Mouse (Mus musculus) MEL (cell line): ENCODE data around the gene 2210011C24Rik. TPM values are rescaled to one million over a fixed set of nuclear protein-coding genes. Genes with fewer than 3 reads are reported as not detected.
"Not testable (repeated sequence)": the region's sequence is repeated elsewhere in the genome, so short reads cannot be mapped to it uniquely, and the experiment has no call there.

Experiments used
- DNase-seq: peaks from one replicate; pipeline ENCODE4 v3.0.0; 2011; ENCODE audit warnings: low read depth, low spot score
- H3K27ac ChIP-seq: 2 replicates; pipeline ENCODE4 v1.5.1; 2012; ENCODE audit warnings: low read depth, mild to moderate bottlenecking, control low read depth, low read length, moderate library complexity; ENCODE audit not compliant: control insufficient read depth
- H3K27me3 ChIP-seq, 2 experiments: fragments of 150-350 bp in 1 of 2; sonication (generic) in 1 of 2; 2 replicates each; pipeline ENCODE4 v1.6.1; 2012; ENCODE audit warnings: low read length in 2 of 2, mild to moderate bottlenecking in 2 of 2, improper control_type of control experiment in 1 of 2, moderate library complexity in 1 of 2; ENCODE audit not compliant: insufficient read depth in 2 of 2, control insufficient read depth in 1 of 2
- H3K36me3 ChIP-seq, 2 experiments: 2 replicates each; pipeline ENCODE4 v1.6.1; 2012 to 2014; ENCODE audit warnings: low read length in 2 of 2, improper control_type of control experiment in 1 of 2, inconsistent platforms in 1 of 2, mild to moderate bottlenecking in 1 of 2; ENCODE audit not compliant: insufficient read depth in 2 of 2, control insufficient read depth in 1 of 2
- H3K4me1 ChIP-seq, 2 experiments: fragments of 150-350 bp in 1 of 2; sonication (generic) in 1 of 2; 2 replicates each; pipeline ENCODE4 v1.6.1; 2012; ENCODE audit warnings: low read length in 2 of 2, improper control_type of control experiment in 1 of 2, mild to moderate bottlenecking in 1 of 2; ENCODE audit not compliant: insufficient read depth in 2 of 2, control insufficient read depth in 1 of 2
- H3K4me3 ChIP-seq, 2 experiments: fragments of 150-350 bp in 1 of 2; sonication (generic) in 1 of 2; 2 replicates each; pipeline ENCODE4 v1.5.1; 2012; ENCODE audit warnings: low read depth in 2 of 2, low read length in 2 of 2, mild to moderate bottlenecking in 2 of 2, moderate library complexity in 2 of 2, control low read depth in 1 of 2, improper control_type of control experiment in 1 of 2; ENCODE audit not compliant: control insufficient read depth in 1 of 2, insufficient read depth in 1 of 2
- H3K79me2 ChIP-seq: 2 replicates; pipeline ENCODE4 v1.6.1; 2012; ENCODE audit warnings: mild to moderate bottlenecking, low read length, moderate library complexity; ENCODE audit not compliant: control insufficient read depth, poor library complexity, insufficient read depth
- H3K9ac ChIP-seq: 2 replicates; pipeline ENCODE4 v1.6.1; 2012; ENCODE audit warnings: low read depth, mild to moderate bottlenecking, control low read depth, low read length, moderate library complexity; ENCODE audit not compliant: control insufficient read depth, poor library complexity, severe bottlenecking
- H3K9me3 ChIP-seq: fragments of 150-350 bp; sonication (generic); replicated peaks from 2 replicates; pipeline ENCODE4 v1.6.1; 2012; ENCODE audit warnings: mild to moderate bottlenecking, low read length, improper control_type of control experiment, moderate library complexity; ENCODE audit not compliant: insufficient read depth
- BHLHE40 ChIP-seq: IDR thresholded peaks from 2 replicates; pipeline ENCODE4 v1.6.1; 2012; ENCODE audit warnings: low read depth, mild to moderate bottlenecking, inconsistent platforms, low read length, improper control_type of control experiment, borderline replicate concordance
- CHD1 ChIP-seq: IDR thresholded peaks from 2 replicates; pipeline ENCODE4 v1.6.1; 2012; ENCODE audit warnings: low read depth, mild to moderate bottlenecking, inconsistent platforms, low read length, improper control_type of control experiment
- CHD2 ChIP-seq: IDR thresholded peaks from 2 replicates; pipeline ENCODE4 v1.6.1; 2011; ENCODE audit warnings: low read length, improper control_type of control experiment
- CTCF ChIP-seq, 3 experiments: IDR thresholded peaks in 2 of 3; conservative IDR thresholded peaks in 1 of 3; 2 replicates each; pipeline ENCODE4 v1.5.1; 2011 to 2012; ENCODE audit warnings: low read length in 3 of 3, low read depth in 2 of 3, mild to moderate bottlenecking in 2 of 3, improper control_type of control experiment in 1 of 3, inconsistent platforms in 1 of 3, mixed read lengths in 1 of 3, moderate library complexity in 1 of 3; ENCODE audit not compliant: control insufficient read depth in 1 of 3, insufficient read depth in 1 of 3, poor library complexity in 1 of 3, severe bottlenecking in 1 of 3
- E2F4 ChIP-seq: IDR thresholded peaks from 2 replicates; pipeline ENCODE4 v1.6.1; 2011; ENCODE audit warnings: low read depth, low read length, improper control_type of control experiment, borderline replicate concordance
- ELF1 ChIP-seq: IDR thresholded peaks from 2 replicates; pipeline ENCODE4 v1.6.1; 2014; ENCODE audit warnings: low read depth, mild to moderate bottlenecking, inconsistent platforms, low read length, improper control_type of control experiment, moderate library complexity
- EP300 ChIP-seq, 2 experiments: IDR thresholded peaks; 2 replicates each; pipeline ENCODE4 v1.6.1; 2011; ENCODE audit warnings: improper control_type of control experiment in 2 of 2, low read length in 2 of 2, low read depth in 1 of 2, mild to moderate bottlenecking in 1 of 2
- ETS1 ChIP-seq: IDR thresholded peaks from 2 replicates; pipeline ENCODE4 v1.6.1; 2012; ENCODE audit warnings: low read depth, mild to moderate bottlenecking, inconsistent platforms, low read length, improper control_type of control experiment, moderate library complexity
- MAX ChIP-seq: IDR thresholded peaks from 2 replicates; pipeline ENCODE4 v1.6.1; 2011; ENCODE audit warnings: low read length, improper control_type of control experiment
- MYB ChIP-seq: IDR thresholded peaks from 2 replicates; pipeline ENCODE4 v1.6.1; 2011; ENCODE audit warnings: mild to moderate bottlenecking, low read depth, low read length, improper control_type of control experiment
- NELFE ChIP-seq: IDR thresholded peaks from 2 replicates; pipeline ENCODE4 v1.6.1; 2011; ENCODE audit warnings: low read depth, low read length, improper control_type of control experiment
- NRF1 ChIP-seq: IDR thresholded peaks from 2 replicates; pipeline ENCODE4 v1.6.1; 2014; ENCODE audit warnings: low read depth, mild to moderate bottlenecking, inconsistent platforms, low read length, improper control_type of control experiment, moderate library complexity; ENCODE audit not compliant: poor library complexity, insufficient read depth, severe bottlenecking
- POLR2A ChIP-seq, 2 experiments: IDR thresholded peaks; 2 replicates each; pipeline ENCODE4 v1.6.1; 2011 to 2012; ENCODE audit warnings: low read length in 2 of 2, mild to moderate bottlenecking in 2 of 2, control low read depth in 1 of 2, improper control_type of control experiment in 1 of 2, low read depth in 1 of 2, moderate library complexity in 1 of 2; ENCODE audit not compliant: control insufficient read depth in 1 of 2, insufficient read depth in 1 of 2, poor library complexity in 1 of 2
- POLR2AphosphoS2 ChIP-seq: IDR thresholded peaks from 2 replicates; pipeline ENCODE4 v1.6.1; 2011; ENCODE audit warnings: low read length, improper control_type of control experiment
- POLR2AphosphoS5 ChIP-seq: IDR thresholded peaks from 2 replicates; pipeline ENCODE4 v1.6.1; 2012; ENCODE audit warnings: low read depth, borderline replicate concordance, mild to moderate bottlenecking, inconsistent platforms, low read length, moderate library complexity, mixed read lengths
- RAD21 ChIP-seq: IDR thresholded peaks from 2 replicates; pipeline ENCODE4 v1.6.1; 2011; ENCODE audit warnings: mild to moderate bottlenecking, low read depth, low read length, improper control_type of control experiment
- RCOR1 ChIP-seq: IDR thresholded peaks from 2 replicates; pipeline ENCODE4 v1.6.1; 2012; ENCODE audit warnings: low read depth, mild to moderate bottlenecking, inconsistent platforms, low read length, improper control_type of control experiment
- SIN3A ChIP-seq: IDR thresholded peaks from 2 replicates; pipeline ENCODE4 v1.6.1; 2012; ENCODE audit warnings: low read length, improper control_type of control experiment, inconsistent platforms
- TBP ChIP-seq: IDR thresholded peaks from 2 replicates; pipeline ENCODE4 v1.8.0; 2011; ENCODE audit warnings: low read depth, low read length, improper control_type of control experiment
- TCF12 ChIP-seq: IDR thresholded peaks from 2 replicates; pipeline ENCODE4 v1.6.1; 2014; ENCODE audit warnings: low read depth, mild to moderate bottlenecking, inconsistent platforms, low read length, improper control_type of control experiment, moderate library complexity
- UBTF ChIP-seq: IDR thresholded peaks from 2 replicates; pipeline ENCODE4 v1.6.1; 2012; ENCODE audit warnings: low read depth, mild to moderate bottlenecking, inconsistent platforms, low read length, improper control_type of control experiment, moderate library complexity, borderline replicate concordance; ENCODE audit not compliant: insufficient read depth
- ZKSCAN1 ChIP-seq: IDR thresholded peaks from 2 replicates; pipeline ENCODE4 v1.6.1; 2012; ENCODE audit warnings: low read depth, mild to moderate bottlenecking, inconsistent platforms, low read length, improper control_type of control experiment, moderate library complexity
- polyA plus RNA-seq, 2 experiments: library from polyadenylated mRNA; stranded (reverse) in 1 of 2; unstranded in 1 of 2; fragments of >175 nt in 1 of 2; fragments of >200 nt in 1 of 2; gene quantifications; 2 replicates each; pipeline versions ENCODE4 v1.2.1 to v1.2.4; 2012; ENCODE audit warnings: low replicate concordance in 2 of 2, low read depth in 1 of 2; ENCODE audit not compliant: insufficient read length in 2 of 2, insufficient read depth in 1 of 2, missing spikeins in 1 of 2
- total RNA-seq: library from RNA; depleted of rRNA; stranded (reverse); fragments of 300-350 nt; gene quantifications from 2 replicates; pipeline ENCODE4 v1.2.3, GENCODE M21; 2012

Gene 2210011C24Rik
- total and polyA plus RNA-seq, 3 experiments: not detected

DNA sequence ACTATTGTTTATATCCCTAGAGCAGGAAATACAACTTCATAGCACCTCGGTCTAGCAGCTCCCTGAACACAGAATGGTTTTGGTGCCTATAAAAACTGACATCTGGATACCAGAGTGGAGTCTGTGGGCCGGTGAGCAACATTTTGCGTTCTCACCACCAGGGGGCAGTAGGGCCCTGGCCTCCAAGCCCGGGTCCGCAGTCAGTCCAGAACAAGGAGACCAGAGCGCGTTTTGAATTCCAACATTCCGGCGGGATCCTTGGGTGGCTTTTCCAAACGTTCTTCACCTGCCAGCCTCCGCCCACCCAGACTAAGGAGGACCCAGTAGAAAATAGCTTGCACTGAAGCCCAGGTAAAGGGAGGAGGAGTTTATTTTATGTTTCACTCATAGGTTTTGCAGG, 2.1 kb downstream of the 2210011C24Rik start (continued):
- 0 out of 2 replicates have a peak, but pooled peaks have one; percentile 13 for TF ChIP-seq BHLHE40

DNA sequence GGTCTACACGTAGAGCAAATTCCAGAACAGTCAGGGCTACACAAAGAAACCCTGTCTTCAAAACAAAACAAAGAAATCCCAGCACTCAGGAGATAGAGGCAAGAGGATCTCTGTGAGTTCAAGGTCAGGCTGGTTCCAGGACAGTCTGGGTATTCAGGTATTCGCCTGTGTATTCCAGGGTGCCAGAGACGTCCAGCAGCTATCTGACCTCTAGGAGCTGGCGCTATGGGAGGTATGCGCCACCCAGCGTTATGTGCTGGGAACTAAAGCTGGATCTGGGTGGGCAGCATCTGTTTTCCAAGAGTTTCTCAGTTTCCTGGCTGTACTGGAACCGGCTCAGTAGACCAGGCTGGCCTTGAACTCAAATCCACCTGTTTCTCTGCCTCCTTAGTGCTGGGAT, 3.6 kb downstream of the 2210011C24Rik start:
- H3K9ac ChIP-seq: no peak overlapping the region
- no peak overlapping the region for H3K27ac ChIP-seq
- no peaks in the 10 kb centered on the region; the same call in 1 of the 2 replicates for H3K79me2 ChIP-seq
- no peaks in the 10 kb centered on the region for H3K9me3 ChIP-seq
- DNase-seq: no peak
- peaks cover 0 to 8% of the 10 kb centered on the region in 2 experiments; a peak in 2 of 4 replicates for H3K36me3 ChIP-seq
- H3K27me3 ChIP-seq: no peaks in the 10 kb centered on the region
- TF ChIP-seq RAD21: no peak
- H3K4me1 ChIP-seq: peaks cover 4 to 9% of the 10 kb centered on the region in 2 experiments; a peak in 3 of 4 replicates
- no peak overlapping the region for H3K4me3 ChIP-seq

DNA sequence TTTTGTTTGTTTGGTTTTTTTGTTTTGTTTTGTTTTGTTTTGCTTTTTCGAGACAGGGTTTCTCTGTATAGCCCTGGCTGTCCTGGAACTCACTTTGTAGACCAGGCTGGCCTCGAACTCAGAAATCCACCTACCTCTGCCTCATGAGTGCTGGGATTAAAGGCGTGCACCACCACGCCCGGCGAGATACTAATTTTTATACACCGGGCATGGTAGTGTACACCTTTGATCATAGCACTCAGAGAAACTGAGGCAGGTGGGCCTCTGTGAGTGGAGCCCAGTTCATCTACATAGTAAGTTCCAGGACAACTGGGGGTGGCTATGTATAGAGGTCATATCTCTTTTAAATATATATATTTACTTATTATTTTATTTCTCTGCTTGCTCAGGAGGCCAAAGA, 6.5 kb downstream of the 2210011C24Rik start:
- peaks cover 0 to 12% of the 10 kb centered on the region in 2 experiments; a peak in 2 of 4 replicates for H3K36me3 ChIP-seq
- H3K27me3 ChIP-seq, DNase-seq, H3K79me2 ChIP-seq, H3K9me3 ChIP-seq: not testable (repeated sequence)
- peak overlapping the region in 1 of 2 experiments; percentile 66; a peak in 1 of 4 replicates for H3K4me3 ChIP-seq
- peak overlapping the region; percentile 63 for H3K9ac ChIP-seq
- peaks cover 4 to 19% of the 10 kb centered on the region in 2 experiments; a peak in 3 of 4 replicates for H3K4me1 ChIP-seq
- H3K27ac ChIP-seq: peak overlapping the region; percentile 3; the same call in 1 of the 2 replicates

DNA sequence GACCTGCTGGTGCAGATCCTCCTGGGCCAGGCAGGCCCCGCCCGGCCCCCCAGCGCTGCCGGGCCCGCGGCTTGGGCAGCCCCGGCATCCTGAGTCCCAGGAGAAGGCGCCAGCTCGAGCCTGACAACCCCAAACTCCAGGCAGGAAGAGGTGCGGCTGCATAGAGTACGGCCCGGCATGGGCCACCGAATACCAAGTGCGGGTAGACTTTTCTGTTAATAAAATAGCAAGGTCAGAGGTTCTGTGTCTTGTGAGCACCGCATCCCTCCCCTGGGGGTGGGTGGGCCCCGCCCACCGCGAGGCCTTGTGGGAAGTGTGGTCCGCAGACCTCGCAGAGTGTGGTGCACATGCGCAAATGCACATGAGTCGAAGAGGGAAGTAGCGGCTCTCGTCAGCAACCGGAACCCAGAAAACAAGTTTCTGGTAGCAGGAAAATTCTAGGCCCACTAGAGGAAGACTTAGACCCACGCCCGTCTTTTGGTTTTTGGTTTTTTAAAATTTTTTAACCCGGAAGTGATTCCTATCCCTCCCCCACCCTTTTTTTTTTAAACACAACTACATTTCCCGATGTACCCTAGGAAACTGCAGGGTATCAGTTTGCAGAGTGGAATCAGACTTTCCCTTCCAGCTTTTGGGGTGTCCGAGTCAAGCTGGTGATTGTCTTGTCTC, 7.3 kb downstream of the 2210011C24Rik start:
- Histone ChIP-seq H3K9me3 (no peaks in the 10 kb centered on the region), H3K9ac (peak overlapping the region; percentile 78), H3K36me3 (peaks cover 3 to 16% of the 10 kb centered on the region in 2 experiments; a peak in 2 of 4 replicates), H3K79me2 (peaks cover 2% of the 10 kb centered on the region), H3K27me3 (no peaks in the 10 kb centered on the region), H3K27ac (peak overlapping the region; percentile 76), H3K4me3 (peak overlapping the region; percentile 65 to 76), H3K4me1 (peaks cover 4 to 19% of the 10 kb centered on the region in 2 experiments; a peak in 3 of 4 replicates)
- peak; percentile 98 for DNase-seq
- TF ChIP-seq ZKSCAN1: no peak
- TF ChIP-seq ETS1: peak; percentile 17; the same call in 1 of the 2 replicates
- TF ChIP-seq POLR2AphosphoS5: no peak
- no peak for TF ChIP-seq CTCF (IDR thresholded peaks at IDR 0.05 in 2 of 3, conservative IDR thresholded peaks at IDR 0.05 in 1 of 3; ENCODE audit: control insufficient read depth in 1 of 3, insufficient read depth in 1 of 3, low read depth in 2 of 3, low read length in 3 of 3, poor library complexity in 1 of 3, severe bottlenecking in 1 of 3)
- TF ChIP-seq TCF12: peak; percentile 52
- TF ChIP-seq CHD2: peak; percentile 41; the same call in 1 of the 2 replicates
- peak in 1 of 2 experiments; percentile 72; a peak in 2 of 4 replicates for TF ChIP-seq POLR2A (IDR thresholded peaks at IDR 0.05; ENCODE audit: control insufficient read depth in 1 of 2, insufficient read depth in 1 of 2, low read depth in 1 of 2, low read length in 2 of 2, poor library complexity in 1 of 2)
- peak; percentile 90 for TF ChIP-seq SIN3A
- TF ChIP-seq NELFE: peak; percentile 74
- no peak for TF ChIP-seq MYB
- peak; percentile 70 for TF ChIP-seq POLR2AphosphoS2
- peak; percentile 88 for TF ChIP-seq NRF1
- peak in 1 of 2 experiments; percentile 19; a peak in 2 of 4 replicates for TF ChIP-seq EP300 (IDR thresholded peaks at IDR 0.05; ENCODE audit: low read depth in 1 of 2, low read length in 2 of 2)
- TF ChIP-seq MAX: peak; percentile 76
- peak; percentile 91 for TF ChIP-seq ELF1
- TF ChIP-seq RCOR1: no peak
- 0 out of 2 replicates have a peak, but pooled peaks have one; percentile 80 for TF ChIP-seq CHD1
- TF ChIP-seq E2F4: no peak
- peak; percentile 68 for TF ChIP-seq TBP
- no peak for TF ChIP-seq UBTF
